Mouse (Mus musculus): ENCODE data around the gene Prdx6. TPM values are rescaled to one million over a fixed set of nuclear protein-coding genes. Genes with fewer than 3 reads are reported as not detected.

The Prdx6 gene
- 340 and 352 TPM in 2 replicates for total RNA-seq (2023)

DNA sequence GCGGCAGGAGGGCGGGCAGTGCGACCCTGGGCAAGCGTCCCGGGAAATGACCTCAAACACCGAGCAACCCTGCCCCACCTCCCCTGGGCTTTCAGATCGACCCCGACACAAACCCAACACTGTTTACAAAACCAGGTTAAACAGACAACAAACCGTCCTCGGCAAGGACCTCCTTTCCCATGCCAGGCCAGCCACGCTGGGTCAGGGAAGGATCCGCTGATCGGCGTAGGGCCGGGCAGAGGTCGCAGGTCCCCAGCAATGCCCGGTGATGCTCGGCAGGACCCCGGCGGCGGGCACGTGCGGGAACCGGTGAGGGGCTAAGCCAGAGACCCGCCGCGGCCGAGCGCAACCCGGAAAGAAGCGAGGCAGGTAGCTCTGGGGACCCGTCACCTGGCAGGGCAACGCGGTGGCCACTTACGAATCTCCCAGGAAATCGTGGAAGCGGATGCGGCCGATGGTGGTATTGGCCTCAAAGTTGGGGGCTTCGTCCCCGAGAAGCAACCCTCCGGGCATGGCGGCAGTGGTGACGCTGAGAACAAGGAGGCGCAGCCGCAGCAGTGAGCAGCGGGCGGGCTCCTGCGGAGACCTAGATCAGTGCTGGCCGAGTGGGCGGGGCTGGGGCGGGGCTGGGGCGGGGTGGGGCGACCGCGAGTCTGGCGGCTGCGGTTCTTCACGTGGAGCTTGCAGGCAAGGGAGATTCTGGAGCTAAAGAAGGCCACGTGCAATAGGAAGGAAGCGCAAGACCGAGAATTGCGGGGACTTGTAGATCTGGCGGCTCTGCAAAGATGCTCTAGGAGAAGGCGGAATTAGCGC, at the start of gene Prdx6:
TSS of gene Prdx6 (minus strand) at position 616 of the 813 bp plus-strand sequence.

Other genes starting within 250 kb of the Prdx6 start
- 11.1 and 22.9 TPM in 2 replicates for gene Zbtb37, start 216.4 kb downstream of the Prdx6 start, total RNA-seq (2023)
- gene Dars2, start 180.6 kb downstream of the Prdx6 start, total RNA-seq (2023), result 7.4 and 12.3 TPM in 2 replicates
- gene Cenpl, start 180.5 kb downstream of the Prdx6 start, total RNA-seq (2023), result 25.3 and 32.1 TPM in 2 replicates
- gene Klhl20, start 119.7 kb downstream of the Prdx6 start, total RNA-seq (2023), result 9.6 and 11.2 TPM in 2 replicates
- not detected in 2 replicates for gene Ankrd45, start 108.5 kb downstream of the Prdx6 start, total RNA-seq (2023)
- gene Tex50, start 91.9 kb downstream of the Prdx6 start, total RNA-seq (2023), result not detected in 2 replicates
- gene Tnfsf4, start 144.2 kb upstream of the Prdx6 start, total RNA-seq (2023), result not detected in 2 replicates
- gene Tnfsf18, start 243.4 kb upstream of the Prdx6 start, total RNA-seq (2023), result not detected in 2 replicates

All from neutrophil, adult 65 days (primary cell).